Mouse (Mus musculus) stomach, postnatal 0 days (tissue): ENCODE data around the gene Susd4.

Experiments
- CTCF ChIP-seq: IDR thresholded peaks from 2 replicates; pipeline ENCODE4 v1.5.1; 2016; ENCODE audit warnings: antibody characterized with exemption, low read depth, mild to moderate bottlenecking, moderate library complexity
- EP300 ChIP-seq: optimal IDR thresholded peaks from 2 replicates; pipeline ENCODE3; 2016; ENCODE audit warnings: antibody characterized with exemption

GRCm38 (mm10) chr1:182850080-182850479 lies 86.4 kb downstream of the Susd4 start:
- TF ChIP-seq CTCF (no peak), EP300 (no peak)
